Mouse (Mus musculus): ENCODE data around the gene Nacc2.

- TF ChIP-seq CTCF (IDR thresholded peaks at IDR 0.05; ENCODE audit: low read depth) (no peak), EP300 (IDR thresholded peaks at IDR 0.05; ENCODE audit: low read depth) (no peak)
These were observed 21.3 kb upstream of the Nacc2 start for GRCm38 (mm10) chr2:26144331-26144730.
